Mouse (Mus musculus): ENCODE data around the gene Map2k6.
A peak's percentile ranks its signal among the peaks of the same experiment; 100 is the strongest.

Gene Map2k6

GRCm38 (mm10) chr11:110450758-110451121, 51.8 kb downstream of the Map2k6 start:
- DNase-seq (ENCODE audit: low spot score in 2 of 2), result no peak

GRCm38 (mm10) chr11:110451590-110451989, 52.7 kb downstream of the Map2k6 start:
- no peak for DNase-seq (ENCODE audit: low spot score in 2 of 2)

GRCm38 (mm10) chr11:110453445-110454154, 54.7 kb downstream of the Map2k6 start:
- no peak for DNase-seq (ENCODE audit: low spot score in 2 of 2)

- DNase-seq (ENCODE audit: low spot score in 2 of 2), result no peak
These were observed 58.6 kb downstream of the Map2k6 start for GRCm38 (mm10) chr11:110457441-110457912.

GRCm38 (mm10) chr11:110460480-110460879, 61.6 kb downstream of the Map2k6 start:
- DNase-seq (ENCODE audit: low spot score in 2 of 2), result no peak

- DNase-seq (ENCODE audit: low spot score in 2 of 2), result no peak
These were observed 62.8 kb downstream of the Map2k6 start for GRCm38 (mm10) chr11:110461560-110462331.

- DNase-seq (ENCODE audit: low spot score in 2 of 2), result no peak
These were observed 64.2 kb downstream of the Map2k6 start for GRCm38 (mm10) chr11:110462975-110463578.

- no peak for DNase-seq (ENCODE audit: low spot score in 2 of 2)
These were observed 64.9 kb downstream of the Map2k6 start for GRCm38 (mm10) chr11:110463801-110464200.

GRCm38 (mm10) chr11:110469054-110469453, 70.1 kb downstream of the Map2k6 start:
- no peak for DNase-seq (ENCODE audit: low spot score in 2 of 2)

GRCm38 (mm10) chr11:110470561-110471273, 71.8 kb downstream of the Map2k6 start:
- no peak for DNase-seq (ENCODE audit: low spot score in 2 of 2)

GRCm38 (mm10) chr11:110471362-110471761, 72.4 kb downstream of the Map2k6 start:
- no peak for DNase-seq (ENCODE audit: low spot score in 2 of 2)

- DNase-seq (ENCODE audit: low spot score in 2 of 2), result no peak
These were observed 73.2 kb downstream of the Map2k6 start for GRCm38 (mm10) chr11:110472078-110472477.

GRCm38 (mm10) chr11:110473495-110473894, 74.6 kb downstream of the Map2k6 start:
- no peak for DNase-seq (ENCODE audit: low spot score in 2 of 2)

- DNase-seq (ENCODE audit: low spot score in 2 of 2), result no peak
These were observed 77.6 kb downstream of the Map2k6 start for GRCm38 (mm10) chr11:110476361-110477151.

- no peak for DNase-seq (ENCODE audit: low spot score in 2 of 2)
These were observed 79.3 kb downstream of the Map2k6 start for GRCm38 (mm10) chr11:110477961-110478869.

GRCm38 (mm10) chr11:110478978-110479384, 80.1 kb downstream of the Map2k6 start:
- DNase-seq (ENCODE audit: low spot score in 2 of 2), result no peak

GRCm38 (mm10) chr11:110481406-110481805, 82.5 kb downstream of the Map2k6 start:
- no peak for DNase-seq (ENCODE audit: low spot score in 2 of 2)

- no peak for DNase-seq (ENCODE audit: low spot score in 2 of 2)
These were observed 83.3 kb downstream of the Map2k6 start for GRCm38 (mm10) chr11:110482176-110482575.

GRCm38 (mm10) chr11:110482649-110483048, 83.7 kb downstream of the Map2k6 start:
- no peak for DNase-seq (ENCODE audit: low spot score in 2 of 2)

- peak in 1 of 2 experiments; percentile 37 for DNase-seq (ENCODE audit: low spot score in 2 of 2)
These were observed 84.2 kb downstream of the Map2k6 start for GRCm38 (mm10) chr11:110483165-110483564.

Measured in heart, adult 9 months (tissue).